Comparison of ENCODE assay signal across 25 mouse cellular contexts in genomic region chr17:27811980-27812379, GRCm38 (mm10). TPM values are rescaled to one million over a fixed set of nuclear protein-coding genes. Genes with fewer than 3 reads are reported as not detected.
A peak's percentile ranks its signal among the peaks of the same experiment; 100 is the strongest.
DNase-seq lines count a peak whose midpoint lies in the region; ATAC-seq lines count a peak whose summit lies in the region.
"Had no signal": no experiment of that assay in that cellular context is flagged by ENCODE, and none has a peak within 500 bp of the region (broad histone marks: within the 10 kb centered on the region; RNA-seq: fewer than 3 reads in every experiment).

No protein-coding gene starts in this region.

- H3K4me2 ChIP-seq in heart, embryonic 16.5 days (ENCODE audit: low read depth, low read length): no peak overlapping the region
- no peak overlapping the region for H3K4me2 ChIP-seq in heart, embryonic 11.5 days
- H3K4me2 ChIP-seq: embryonic facial prominence, embryonic 12.5 days; hindbrain, embryonic 13.5 days had no signal

- H3K4me1 ChIP-seq in heart, embryonic 10.5 days: peaks cover 29% of the 10 kb centered on the region
- H3K4me1 ChIP-seq in heart, embryonic 16.5 days (ENCODE audit: control insufficient read depth, insufficient read depth, low read length): peaks cover 13% of the 10 kb centered on the region
- H3K4me1 ChIP-seq in heart, embryonic 11.5 days (ENCODE audit: control insufficient read depth, insufficient read depth, low read length): peaks cover 23% of the 10 kb centered on the region
- H3K4me1 ChIP-seq: hindbrain, embryonic 13.5 days had no signal

- no peaks in the 10 kb centered on the region for H3K9me3 ChIP-seq in heart, embryonic 10.5 days
- H3K9me3 ChIP-seq in heart, embryonic 16.5 days (replicated peaks; ENCODE audit: control insufficient read depth, low read length): no peaks in the 10 kb centered on the region
- H3K9me3 ChIP-seq in heart, embryonic 11.5 days (replicated peaks; ENCODE audit: control insufficient read depth, low read length): no peaks in the 10 kb centered on the region
- H3K9me3 ChIP-seq: embryonic facial prominence, embryonic 12.5 days; hindbrain, embryonic 13.5 days; megakaryocyte, embryonic 14.5 days had no signal

- H3K9ac ChIP-seq in heart, embryonic 16.5 days (ENCODE audit: low read length): no peak overlapping the region
- H3K9ac ChIP-seq in heart, embryonic 11.5 days (ENCODE audit: low read depth, low read length): no peak overlapping the region
- H3K9ac ChIP-seq: embryonic facial prominence, embryonic 12.5 days; hindbrain, embryonic 13.5 days had no signal

- WGBS in heart, embryonic 10.5 days: 76% methylated on average over 3 of the region's 3 CpGs
- WGBS in heart, embryonic 16.5 days: 54% methylated on average over 3 of the region's 3 CpGs
- 62% methylated on average over 3 of the region's 3 CpGs for WGBS in heart, embryonic 11.5 days (ENCODE audit: insufficient replicate concordance)

- DNase-seq in heart, embryonic 10.5 days (ENCODE audit: low spot score): no peak
- no peak for DNase-seq in heart, adult 18-20 months
- peak; percentile 1 for DNase-seq in urinary bladder, postnatal 25 days (ENCODE audit: low spot score)
- no peak for DNase-seq in urinary bladder, adult 2 months (ENCODE audit: low spot score)
- DNase-seq in frontal cortex, postnatal 10 days (ENCODE audit: low spot score in 2 of 2): no peak
- DNase-seq: adrenal gland, postnatal 10 days; cerebellum, adult 11 months; cerebellum, adult 9-11 months; embryo, embryonic 11 days; kidney, adult 18-20 months; kidney, postnatal 36 days; left cerebral cortex, postnatal 4 days; lung, adult 18-20 months; lung, postnatal 4 days; midbrain, embryonic 14.5 days had no signal

- H3K27ac ChIP-seq in heart, embryonic 10.5 days: 0 out of 2 replicates have a peak overlapping the region, but pooled peaks have one; percentile 29
- peak overlapping the region; percentile 34 for H3K27ac ChIP-seq in heart, embryonic 16.5 days (ENCODE audit: low read length)
- no peak overlapping the region for H3K27ac ChIP-seq in heart, embryonic 11.5 days (ENCODE audit: low read depth, low read length)
- H3K27ac ChIP-seq: embryonic facial prominence, embryonic 12.5 days; hindbrain, embryonic 13.5 days; layer of hippocampus, adult 2 months had no signal

- H3K36me3 ChIP-seq in heart, embryonic 10.5 days: 0 out of 2 replicates have a peak, but pooled peaks cover 6% of the 10 kb centered on the region
- H3K36me3 ChIP-seq in heart, embryonic 16.5 days (ENCODE audit: control insufficient read depth, insufficient read depth): no peaks in the 10 kb centered on the region
- no peaks in the 10 kb centered on the region for H3K36me3 ChIP-seq in heart, embryonic 11.5 days (ENCODE audit: control insufficient read depth, insufficient read depth, low read length)
- H3K36me3 ChIP-seq: embryonic facial prominence, embryonic 12.5 days; hindbrain, embryonic 13.5 days had no signal

- no peaks in the 10 kb centered on the region for H3K27me3 ChIP-seq in heart, embryonic 10.5 days (ENCODE audit: insufficient read depth, poor library complexity, severe bottlenecking)
- no peaks in the 10 kb centered on the region for H3K27me3 ChIP-seq in heart, embryonic 16.5 days (ENCODE audit: control insufficient read depth, insufficient read depth, low read length)
- no peaks in the 10 kb centered on the region for H3K27me3 ChIP-seq in heart, embryonic 11.5 days (ENCODE audit: control insufficient read depth, insufficient read depth, low read length)
- H3K27me3 ChIP-seq: embryonic facial prominence, embryonic 12.5 days; hindbrain, embryonic 13.5 days; megakaryocyte, embryonic 14.5 days; Patski had no signal

- ATAC-seq in heart, embryonic 16.5 days (replicated peaks; ENCODE audit: extremely low read depth, insufficient read depth, low FRiP score): no peak
- ATAC-seq in heart, embryonic 11.5 days (replicated peaks; ENCODE audit: insufficient number of reproducible peaks, low FRiP score, low TSS enrichment): no peak
- ATAC-seq in granulocyte monocyte progenitor cell, adult 5-6 weeks (replicated peaks; ENCODE audit: poor library complexity, severe bottlenecking): no peak
- ATAC-seq: forebrain, embryonic 14.5 days; lung, postnatal 0 days; Patski had no signal

- peak overlapping the region; percentile 31; the same call in 1 of the 2 replicates for H3K4me3 ChIP-seq in heart, embryonic 10.5 days
- no peak overlapping the region for H3K4me3 ChIP-seq in heart, embryonic 16.5 days (ENCODE audit: low read length)
- H3K4me3 ChIP-seq in heart, embryonic 11.5 days (ENCODE audit: low read depth, low read length): no peak overlapping the region
- H3K4me3 ChIP-seq: embryonic facial prominence, embryonic 12.5 days; hindbrain, embryonic 13.5 days; layer of hippocampus, adult 2 months; megakaryocyte, embryonic 14.5 days had no signal

RNA-seq across cellular contexts. Expression of gene D17Wsu92e, which starts 8.5 kb away (rescaled TPM):
- polyA plus RNA-seq in heart, embryonic 10.5 days (2016; fragmentation: Nextera tagmentation; extraction: Ambion mirVana): 11.9 and 17.2 TPM in 2 replicates
- total RNA-seq in heart, adult 18-20 months (2021): 100 to 1,000 TPM; 138 to 145 TPM
- polyA plus RNA-seq in heart, embryonic 16.5 days (2015; fragmentation: Nextera tagmentation; extraction: Ambion mirVana): 15.4 and 16.0 TPM in 2 replicates
- polyA plus RNA-seq in heart, embryonic 11.5 days (2014; fragmentation: Nextera tagmentation; extraction: Ambion mirVana): 11.8 and 12.5 TPM in 2 replicates
- 62.7 and 79.1 TPM in 2 replicates for polyA plus RNA-seq in urinary bladder, adult 2 months (2012; rRNA removed)
- 47.9 and 51.2 TPM in 2 replicates for total RNA-seq in granulocyte monocyte progenitor cell, adult 5-6 weeks (2014; fragmentation: Nextera tagmentation)
- 46.3 and 50.6 TPM in 2 replicates for total RNA-seq in granulocyte monocyte progenitor cell, adult 5-6 weeks (2017)

RNA-seq across cellular contexts. Expression of gene Snrpc, which starts 26.0 kb away (rescaled TPM):
- 266 and 331 TPM in 2 replicates for polyA plus RNA-seq in heart, embryonic 10.5 days (2016; fragmentation: Nextera tagmentation; extraction: Ambion mirVana)
- total RNA-seq in heart, adult 18-20 months (2021): 10 to 100 TPM; 46.0 to 50.6 TPM
- 186 and 189 TPM in 2 replicates for polyA plus RNA-seq in heart, embryonic 16.5 days (2015; fragmentation: Nextera tagmentation; extraction: Ambion mirVana)
- 226 and 242 TPM in 2 replicates for polyA plus RNA-seq in heart, embryonic 11.5 days (2014; fragmentation: Nextera tagmentation; extraction: Ambion mirVana)
- 74.7 and 77.3 TPM in 2 replicates for polyA plus RNA-seq in urinary bladder, adult 2 months (2012; rRNA removed)
- total RNA-seq in granulocyte monocyte progenitor cell, adult 5-6 weeks (2014; fragmentation: Nextera tagmentation): 132 and 184 TPM in 2 replicates
- 117 and 161 TPM in 2 replicates for total RNA-seq in granulocyte monocyte progenitor cell, adult 5-6 weeks (2017)

RNA-seq across cellular contexts. Expression of gene Uhrf1bp1, which starts 44.3 kb away (rescaled TPM):
- polyA plus RNA-seq in heart, embryonic 10.5 days (2016; fragmentation: Nextera tagmentation; extraction: Ambion mirVana): 5.0 and 6.2 TPM in 2 replicates
- total RNA-seq in heart, adult 18-20 months (2021): 10 to 100 TPM; 16.8 to 20.6 TPM
- polyA plus RNA-seq in heart, embryonic 16.5 days (2015; fragmentation: Nextera tagmentation; extraction: Ambion mirVana): 2.4 and 3.0 TPM in 2 replicates
- polyA plus RNA-seq in heart, embryonic 11.5 days (2014; fragmentation: Nextera tagmentation; extraction: Ambion mirVana): 3.8 and 4.1 TPM in 2 replicates
- polyA plus RNA-seq in urinary bladder, adult 2 months (2012; rRNA removed): 5.2 and 6.0 TPM in 2 replicates
- 13.6 and 19.4 TPM in 2 replicates for total RNA-seq in granulocyte monocyte progenitor cell, adult 5-6 weeks (2014; fragmentation: Nextera tagmentation)
- 6.7 and 6.9 TPM in 2 replicates for total RNA-seq in granulocyte monocyte progenitor cell, adult 5-6 weeks (2017)
